Mouse (Mus musculus) midbrain, embryonic 10.5 days (tissue): ENCODE data around the gene Leap2. TPM values are rescaled to one million over a fixed set of nuclear protein-coding genes. Genes with fewer than 3 reads are reported as not detected.

Source experiments
- DNase-seq: peaks from one replicate; pipeline ENCODE4 v3.0.0-alpha.2; 2017; ENCODE audit warnings: low spot score
- H3K27ac ChIP-seq: fragments of 300-500 bp; sonication (generic); replicated peaks from 2 replicates; pipeline ENCODE4 v1.5.1; 2016; ENCODE audit warnings: mild to moderate bottlenecking
- H3K27me3 ChIP-seq: fragments of 300-500 bp; sonication (generic); 2 replicates; pipeline ENCODE4 v1.6.1; 2016; ENCODE audit warnings: low read depth, mild to moderate bottlenecking; ENCODE audit not compliant: poor library complexity, severe bottlenecking
- H3K36me3 ChIP-seq: fragments of 300-500 bp; sonication (generic); 2 replicates; pipeline ENCODE4 v1.6.1; 2016; ENCODE audit warnings: mild to moderate bottlenecking, moderate library complexity
- H3K4me1 ChIP-seq: fragments of 300-500 bp; sonication (generic); 2 replicates; pipeline ENCODE4 v1.6.1; 2016
- H3K4me3 ChIP-seq: fragments of 300-500 bp; sonication (generic); 2 replicates; pipeline ENCODE4 v1.5.1; 2016; ENCODE audit warnings: mild to moderate bottlenecking, moderate library complexity
- H3K9me3 ChIP-seq: fragments of 300-500 bp; sonication (generic); replicated peaks from 2 replicates; pipeline ENCODE4 v1.6.1; 2016; ENCODE audit warnings: mild to moderate bottlenecking
- WGBS: fragments of 180-500 bp; shearing (Covaris S2); methylation state at CpG from one replicate; pipeline ENCODE4 v1.1.7; 2016; 5-methylcytosine and 5-hydroxymethylcytosine counted together
- polyA plus RNA-seq: library from polyadenylated mRNA; unstranded; fragments of >200 nt; fragmentation: Nextera tagmentation; extraction: Ambion mirVana; gene quantifications from 2 replicates; pipeline ENCODE4 v1.2.1, GENCODE M21; 2016

Gene Leap2
- not detected in 2 replicates for polyA plus RNA-seq

DNA sequence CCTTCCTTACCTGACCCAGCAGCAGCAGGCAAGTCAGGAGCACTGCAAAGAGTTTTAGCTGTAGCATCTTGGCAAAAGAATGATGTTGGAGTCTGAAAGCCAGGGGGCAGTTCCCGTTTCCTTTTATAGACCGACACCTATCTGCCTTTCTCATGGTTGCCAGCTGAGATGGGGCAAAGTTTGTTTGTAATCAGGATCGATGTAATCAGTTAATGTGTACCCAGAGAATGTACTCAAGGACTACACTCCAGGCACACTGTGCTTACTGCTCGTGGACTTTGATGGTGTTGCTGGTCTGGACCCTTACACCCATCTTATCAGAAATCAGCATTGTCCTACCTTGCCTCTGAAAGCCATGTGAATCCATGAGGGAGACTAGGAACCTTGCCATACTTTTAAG is at the start of gene Leap2:
Gene Leap2, minus strand, starts transcription at position 135 of the 400 bp plus-strand sequence.
- Histone ChIP-seq H3K4me3 (no peak within 1 kb of the TSS), H3K27me3 (no peaks in the 10 kb centered on the region), H3K27ac (no peak within 1 kb of the TSS), H3K4me1 (no peaks in the 10 kb centered on the region), H3K36me3 (peaks cover 47% of the 10 kb centered on the region), H3K9me3 (no peaks in the 10 kb centered on the region)
- 88% methylated on average over 4 of the region's 4 CpGs for WGBS
- DNase-seq: no peak

DNA sequence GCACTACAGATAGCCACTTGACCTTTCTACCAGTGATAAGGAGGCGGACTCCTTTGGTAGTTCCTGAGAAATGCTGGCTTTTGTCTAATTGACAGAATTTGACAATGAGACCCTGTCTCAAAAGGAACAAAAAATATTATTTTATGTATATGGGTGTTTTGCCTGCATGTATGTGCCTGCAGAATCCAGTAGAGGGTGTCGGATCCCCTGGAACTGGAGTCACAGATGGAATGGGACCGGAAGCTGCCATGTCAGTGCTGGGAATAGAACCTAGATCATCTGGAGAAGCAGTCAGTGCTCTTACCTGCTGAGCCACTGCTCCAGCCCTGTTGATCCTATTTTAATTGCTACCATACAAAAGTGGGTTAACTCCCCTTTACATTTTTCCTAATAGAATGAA is 49.7 kb upstream of the Leap2 start:
- Histone ChIP-seq H3K27me3 (peaks cover 99% of the 10 kb centered on the region), H3K4me1 (peaks cover 30% of the 10 kb centered on the region), H3K36me3 (no peaks in the 10 kb centered on the region), H3K9me3 (no peaks in the 10 kb centered on the region), H3K4me3 (no peak overlapping the region), H3K27ac (no peak overlapping the region)
- WGBS: 77% methylated on average over 3 of the region's 3 CpGs
- DNase-seq: no peak

DNA sequence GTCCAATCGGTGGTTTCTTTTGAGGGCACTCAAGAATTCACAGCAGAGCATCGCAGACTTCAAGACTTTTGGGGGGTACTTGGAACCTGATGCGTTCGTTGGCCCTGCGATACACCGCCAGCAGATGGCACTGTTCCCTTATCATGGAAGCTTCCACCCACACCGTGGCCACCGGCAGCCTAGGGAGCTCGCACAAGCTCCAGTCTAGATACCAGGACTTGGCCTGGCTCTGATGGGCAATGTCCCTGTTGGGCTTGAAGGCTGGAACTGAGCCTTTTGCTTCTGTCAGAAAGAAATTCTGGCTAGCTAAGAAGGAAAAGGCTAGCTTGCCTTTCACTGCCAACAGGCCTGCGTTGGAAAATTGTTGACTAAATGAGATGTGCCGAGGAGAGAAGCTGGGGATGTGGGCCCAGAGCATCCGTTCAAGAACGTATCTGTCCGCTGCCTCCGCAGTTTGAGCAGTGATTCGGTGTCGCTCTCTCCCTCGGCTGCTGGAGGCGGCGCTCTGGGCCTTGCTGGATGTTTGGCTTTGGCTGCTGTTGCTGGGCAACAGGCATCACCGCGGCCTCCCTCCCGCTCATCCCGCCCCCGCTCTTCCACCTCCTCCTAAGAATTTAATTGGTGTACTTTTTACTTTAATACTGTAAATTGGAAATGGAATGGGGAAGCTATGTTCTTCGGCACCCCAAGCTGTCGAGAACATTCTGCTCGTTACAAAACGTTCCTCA is 47.2 kb upstream of the Leap2 start, which contains the start of gene Gm9837:
Gene Gm9837, minus strand, starts transcription at position 512 of the 728 bp plus-strand sequence.
- peak; percentile 90 for DNase-seq
- H3K27ac ChIP-seq: peak within 1 kb of the TSS; percentile 24
- peaks cover 99% of the 10 kb centered on the region for H3K27me3 ChIP-seq
- H3K36me3 ChIP-seq: no peaks in the 10 kb centered on the region
- H3K4me1 ChIP-seq: peaks cover 28% of the 10 kb centered on the region
- WGBS: 2% methylated on average over 29 of the region's 29 CpGs
- peak within 1 kb of the TSS; percentile 44 for H3K4me3 ChIP-seq
- H3K9me3 ChIP-seq: no peaks in the 10 kb centered on the region; the same call in 1 of the 2 replicates

DNA sequence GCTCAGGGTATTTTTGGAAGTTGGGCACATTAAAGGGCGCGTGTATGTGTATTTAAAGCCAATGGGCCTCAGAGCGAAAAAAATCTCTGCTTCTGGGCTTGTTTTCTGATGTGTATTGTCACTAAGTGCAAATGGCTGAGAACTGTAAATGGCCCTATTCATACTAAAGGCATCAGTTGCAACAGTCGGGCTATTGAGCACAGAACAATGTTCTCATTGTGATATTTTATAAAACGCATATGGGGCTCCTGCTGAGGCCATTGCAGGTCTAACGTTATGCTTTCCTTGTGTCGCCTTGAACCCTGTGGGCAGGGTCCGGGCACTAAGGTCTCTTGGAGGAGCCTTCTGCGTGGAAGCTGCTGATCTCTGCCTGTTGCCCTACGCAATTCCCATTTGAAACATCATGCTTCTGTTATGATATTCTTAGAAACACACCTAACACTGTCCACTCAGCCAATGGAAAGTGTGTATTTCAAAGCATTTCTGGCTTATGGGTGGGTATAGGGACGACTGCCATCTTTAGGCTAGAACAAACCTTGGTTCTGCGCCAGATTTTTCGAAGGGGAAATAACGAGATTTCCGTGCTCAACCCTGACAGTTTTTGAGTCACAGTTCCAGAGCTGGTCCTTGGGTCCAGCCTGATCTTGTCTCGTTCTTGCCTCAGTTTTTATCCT is 46.5 kb upstream of the Leap2 start:
- no peak overlapping the region for H3K27ac ChIP-seq
- peaks cover 99% of the 10 kb centered on the region for H3K27me3 ChIP-seq
- H3K36me3 ChIP-seq: no peaks in the 10 kb centered on the region
- H3K4me1 ChIP-seq: peaks cover 27% of the 10 kb centered on the region
- DNase-seq: no peak
- H3K9me3 ChIP-seq: peaks cover 6% of the 10 kb centered on the region; the same call in 1 of the 2 replicates
- 49% methylated on average over 16 of the region's 16 CpGs for WGBS
- H3K4me3 ChIP-seq: 0 out of 2 replicates have a peak overlapping the region, but pooled peaks have one; percentile 44

DNA sequence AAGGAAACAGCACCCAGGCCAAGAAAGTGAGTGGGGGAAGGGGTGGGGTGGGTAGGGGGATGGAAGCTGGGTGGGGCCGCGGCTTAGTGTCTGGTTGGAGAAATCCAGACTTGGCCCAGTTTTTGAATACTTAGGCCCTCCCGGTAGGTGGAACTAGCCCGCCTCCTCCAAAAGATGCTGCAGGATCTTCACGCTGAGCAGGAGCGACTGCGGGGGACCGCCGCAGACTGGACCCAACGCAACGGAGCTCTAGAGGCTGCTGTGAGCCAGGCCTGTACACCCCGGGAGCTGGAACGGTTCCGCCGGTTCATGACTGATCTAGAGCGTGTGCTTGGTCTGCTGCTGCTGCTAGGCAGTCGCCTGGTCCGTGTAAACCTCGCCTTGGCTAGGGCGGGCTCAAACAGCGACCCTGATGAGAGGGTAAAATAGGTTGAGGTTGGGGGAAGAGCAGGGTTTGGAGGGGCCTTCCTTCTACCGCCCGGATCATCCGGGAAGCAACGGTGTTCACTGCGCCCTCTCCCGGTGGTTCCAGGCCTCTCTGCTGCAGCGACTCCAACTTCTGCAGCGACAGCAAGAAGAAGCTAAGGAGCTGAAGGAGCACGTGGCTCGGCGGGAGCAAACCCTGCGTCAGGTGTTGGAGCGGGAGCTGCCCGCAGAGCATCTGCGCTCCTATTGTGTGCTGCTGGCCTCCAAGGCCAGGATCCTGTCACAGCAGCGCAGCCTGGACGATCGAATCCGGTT is 43.4 kb upstream of the Leap2 start:
- H3K4me3 ChIP-seq: peak overlapping the region; percentile 44
- H3K36me3 ChIP-seq: no peaks in the 10 kb centered on the region
- peaks cover 99% of the 10 kb centered on the region for H3K27me3 ChIP-seq
- H3K4me1 ChIP-seq: peaks cover 44% of the 10 kb centered on the region
- H3K9me3 ChIP-seq: peaks cover 6% of the 10 kb centered on the region; the same call in 1 of the 2 replicates
- peak overlapping the region; percentile 69; the same call in 1 of the 2 replicates for H3K27ac ChIP-seq
- WGBS: 5% methylated on average over 40 of the region's 40 CpGs
- DNase-seq: peak; percentile 86

DNA sequence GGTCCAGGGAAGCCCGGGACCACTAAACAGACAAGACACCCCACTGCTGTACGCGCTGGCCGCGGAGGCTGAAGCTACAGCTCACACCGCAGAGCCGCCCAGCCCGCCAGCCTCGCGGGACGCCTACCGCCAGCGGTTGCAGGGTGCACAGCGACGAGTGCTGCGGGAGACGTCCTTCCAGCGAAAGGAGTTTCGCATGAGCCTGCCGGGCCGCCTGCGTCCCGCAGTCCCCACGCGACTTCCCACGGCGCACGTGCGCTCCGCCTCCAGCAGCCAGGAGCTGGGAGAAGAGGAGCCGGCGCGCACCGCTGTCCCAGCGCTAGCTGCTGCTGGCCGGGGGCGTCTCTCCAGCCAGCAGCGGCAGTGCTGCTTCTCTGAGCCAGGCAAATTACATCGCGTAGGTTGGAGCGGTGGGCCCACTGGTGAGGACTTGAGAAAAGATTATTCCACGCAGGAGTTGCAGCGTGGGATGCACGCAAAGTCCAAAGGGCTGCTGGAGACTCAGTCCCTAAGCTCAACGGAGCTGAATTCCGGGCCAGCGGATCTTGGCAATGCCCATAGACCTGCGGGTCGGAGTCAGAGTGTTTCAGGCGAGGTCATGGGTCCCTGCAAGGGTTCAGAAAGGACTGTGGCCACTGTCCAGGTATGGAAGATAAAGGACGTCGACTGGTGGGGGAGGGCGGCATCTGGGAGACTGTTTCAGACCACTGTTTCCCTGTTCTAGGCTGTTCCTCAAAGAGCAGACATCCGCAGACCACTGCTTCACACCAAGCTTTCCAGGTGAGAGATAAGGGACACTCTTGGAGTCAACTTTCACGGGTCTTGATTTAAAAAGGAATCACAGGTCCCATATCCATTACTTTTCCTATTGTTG is 40.8 kb upstream of the Leap2 start:
- Histone ChIP-seq H3K4me1 (peaks cover 28% of the 10 kb centered on the region), H3K27ac (no peak overlapping the region), H3K36me3 (no peaks in the 10 kb centered on the region), H3K4me3 (peak overlapping the region; percentile 51), H3K9me3 (peaks cover 6% of the 10 kb centered on the region; the same call in 1 of the 2 replicates), H3K27me3 (peaks cover 100% of the 10 kb centered on the region)
- DNase-seq: peak; percentile 61
- WGBS: 7% methylated on average over 55 of the region's 55 CpGs

DNA sequence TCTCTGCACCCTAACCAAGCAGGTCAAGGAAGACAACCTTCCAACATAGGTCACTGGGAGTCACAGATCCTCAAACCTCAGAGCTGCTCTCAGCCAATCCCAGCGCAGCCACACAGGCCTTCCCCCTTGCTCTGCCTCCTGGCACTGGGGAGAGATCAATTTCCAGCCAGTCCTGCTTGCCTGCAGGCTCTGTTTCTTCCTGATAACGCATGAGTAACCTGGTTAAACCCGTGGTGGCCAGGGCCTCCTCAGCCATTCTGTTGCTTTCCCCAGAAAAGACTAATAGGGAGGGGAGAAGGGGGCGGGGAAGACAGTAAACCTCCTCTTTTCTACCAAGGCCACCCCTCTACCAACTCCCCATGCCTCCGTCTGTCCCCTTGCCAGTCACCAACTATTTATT is 38.8 kb upstream of the Leap2 start:
- no peak overlapping the region for H3K27ac ChIP-seq
- H3K36me3 ChIP-seq: no peaks in the 10 kb centered on the region
- peaks cover 34% of the 10 kb centered on the region for H3K4me1 ChIP-seq
- H3K4me3 ChIP-seq: no peak overlapping the region
- H3K9me3 ChIP-seq: peaks cover 6% of the 10 kb centered on the region; the same call in 1 of the 2 replicates
- 28% methylated on average over 5 of the region's 5 CpGs for WGBS
- no peak for DNase-seq
- peaks cover 100% of the 10 kb centered on the region for H3K27me3 ChIP-seq

DNA sequence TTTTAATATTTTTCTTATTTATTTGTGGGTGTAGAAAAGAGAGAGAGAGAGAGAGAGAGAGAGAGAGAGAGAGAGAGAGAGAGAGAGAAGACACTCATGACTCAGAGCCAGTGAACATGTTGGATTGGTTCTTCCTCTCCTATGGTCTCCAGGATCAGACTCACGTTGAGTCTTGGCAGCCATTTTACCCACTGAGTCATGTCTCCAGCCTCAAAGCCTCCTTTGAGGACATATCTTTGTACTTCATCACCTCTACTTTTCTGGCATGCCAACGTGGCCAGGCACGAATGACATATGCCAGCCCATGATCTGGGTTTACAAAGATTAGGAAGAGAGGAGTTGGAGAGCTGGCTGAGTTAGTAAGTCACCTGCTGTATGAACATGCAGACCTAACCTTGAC is 37.2 kb upstream of the Leap2 start:
- H3K4me1 ChIP-seq: peaks cover 31% of the 10 kb centered on the region
- H3K4me3 ChIP-seq: no peak overlapping the region
- no peak for DNase-seq
- peaks cover 6% of the 10 kb centered on the region; the same call in 1 of the 2 replicates for H3K9me3 ChIP-seq
- H3K36me3 ChIP-seq: no peaks in the 10 kb centered on the region
- 87% methylated on average over 3 of the region's 3 CpGs for WGBS
- peaks cover 100% of the 10 kb centered on the region for H3K27me3 ChIP-seq
- H3K27ac ChIP-seq: no peak overlapping the region

DNA sequence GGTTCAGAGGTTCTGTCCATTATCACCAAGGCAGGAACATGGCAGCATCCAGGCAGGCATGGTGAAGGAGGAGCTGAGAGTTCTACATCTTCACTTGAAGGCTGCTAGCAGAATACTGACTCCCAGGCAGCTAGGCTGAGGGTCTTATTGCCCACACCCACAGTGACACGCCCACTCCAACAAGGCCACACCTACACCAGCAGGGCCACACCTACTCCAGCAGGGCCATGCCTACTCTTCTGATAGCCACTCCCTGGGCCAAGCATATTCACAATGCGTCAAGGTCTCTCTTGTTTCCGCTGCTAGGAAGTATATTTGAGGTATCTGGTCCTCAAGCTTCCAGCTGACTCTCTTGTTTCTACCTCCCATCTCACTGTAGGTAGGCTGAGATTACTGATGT is 36.0 kb upstream of the Leap2 start:
- 66% methylated on average over 3 of the region's 3 CpGs for WGBS
- no peak for DNase-seq
- H3K27me3 ChIP-seq: peaks cover 95% of the 10 kb centered on the region

DNA sequence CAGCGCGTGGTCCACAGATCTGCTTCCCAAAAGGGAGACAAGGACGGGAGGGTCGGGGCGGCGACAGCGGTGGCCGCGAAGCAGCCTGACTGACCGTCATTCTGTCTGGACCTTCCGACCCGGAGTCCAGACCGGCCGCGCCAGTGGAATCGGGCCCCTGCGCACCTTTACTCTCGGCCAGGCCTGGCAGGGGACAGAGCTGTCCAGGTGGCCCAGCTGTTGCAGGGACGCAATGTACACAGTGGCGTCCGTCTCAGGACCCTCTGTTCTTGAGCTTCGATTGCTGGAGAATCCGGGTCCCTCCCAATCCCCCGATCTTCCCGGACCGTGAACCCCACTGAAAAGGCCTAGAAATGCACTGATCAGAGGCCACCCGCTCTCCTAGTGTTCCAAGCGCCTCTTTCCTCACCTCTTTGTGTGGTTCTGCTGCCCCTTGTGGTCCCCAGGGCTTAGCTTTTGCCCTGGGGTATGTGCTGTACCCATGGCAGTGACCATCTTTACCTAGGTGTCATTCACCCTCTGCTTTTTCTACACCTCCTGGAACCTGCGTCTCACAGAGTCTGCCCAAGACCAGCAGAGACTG is 34.5 kb upstream of the Leap2 start:
- Histone ChIP-seq H3K36me3 (no peaks in the 10 kb centered on the region), H3K27ac (peak overlapping the region; percentile 68), H3K27me3 (peaks cover 79% of the 10 kb centered on the region), H3K9me3 (no peaks in the 10 kb centered on the region), H3K4me3 (peak overlapping the region; percentile 65), H3K4me1 (peaks cover 19% of the 10 kb centered on the region)
- no peak for DNase-seq
- WGBS: 3% methylated on average over 28 of the region's 29 CpGs

More for the DNA sequence above, 36.0 kb upstream of the Leap2 start:
- Histone ChIP-seq H3K36me3 (no peaks in the 10 kb centered on the region), H3K9me3 (no peaks in the 10 kb centered on the region), H3K4me3 (no peak overlapping the region), H3K27ac (no peak overlapping the region), H3K4me1 (peaks cover 29% of the 10 kb centered on the region)

DNA sequence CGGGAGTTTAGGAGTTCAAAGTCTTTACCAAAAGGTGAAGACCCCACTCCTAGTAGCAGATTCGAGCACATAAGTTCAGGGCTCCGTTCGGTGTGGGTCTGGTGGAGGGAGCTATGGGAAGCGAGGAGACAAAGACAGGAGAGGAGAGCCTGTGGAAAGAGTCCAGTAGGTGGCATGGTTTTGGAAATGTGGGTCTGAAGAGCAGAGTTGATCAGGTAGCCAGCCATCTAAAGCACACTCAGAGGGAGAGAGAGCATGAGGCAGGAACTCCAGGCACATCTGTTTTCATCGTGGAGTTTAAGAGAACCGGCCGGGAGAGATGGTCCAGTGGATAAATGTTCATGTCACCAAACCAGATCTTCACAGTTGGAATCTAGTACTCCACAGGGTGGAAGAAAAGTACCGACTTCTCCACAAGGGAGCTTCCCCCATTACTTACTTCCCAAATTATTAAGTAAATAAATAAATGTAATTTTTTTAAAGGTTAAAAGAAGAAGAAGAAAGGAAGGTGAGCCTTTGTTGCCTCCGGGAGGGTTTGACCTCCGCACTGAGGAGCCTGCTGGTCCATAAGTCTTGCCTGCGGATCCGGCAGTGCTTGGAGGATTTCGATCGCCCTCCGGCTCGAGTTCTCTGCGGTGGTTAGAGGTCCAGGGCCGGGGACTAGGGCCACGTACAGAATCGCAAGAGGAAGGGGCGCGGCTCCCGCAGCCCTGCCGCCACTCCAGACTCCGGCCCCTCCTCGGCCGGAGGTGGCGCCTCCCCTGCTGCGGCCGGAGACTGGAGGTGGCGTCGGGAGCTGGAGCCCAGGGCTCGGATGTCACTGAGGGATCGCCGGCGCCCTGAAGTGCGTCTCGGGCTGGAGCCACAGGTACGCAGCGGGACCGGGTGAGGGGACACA is 33.8 kb upstream of the Leap2 start, which contains the start of the genes Gm10447 and Shroom1:
Gene Gm10447, minus strand, starts transcription at position 637 of the 898 bp plus-strand sequence.
Gene Shroom1, plus strand, starts transcription at position 732 of the 898 bp plus-strand sequence.
- peak within 1 kb of the TSS; percentile 68 for H3K27ac ChIP-seq

More for the DNA sequence above, 33.8 kb upstream of the Leap2 start, which contains the start of the genes Gm10447 and Shroom1:
- Histone ChIP-seq H3K4me3 (peak within 1 kb of the TSS; percentile 65), H3K27me3 (peaks cover 72% of the 10 kb centered on the region), H3K4me1 (peaks cover 16% of the 10 kb centered on the region), H3K36me3 (no peaks in the 10 kb centered on the region), H3K9me3 (no peaks in the 10 kb centered on the region)
- 5% methylated on average over 42 of the region's 42 CpGs for WGBS
- DNase-seq: peak; percentile 69
